Mouse (Mus musculus) kidney, adult 2 months (tissue): Measurements from ENCODE around the gene Gnaq.

ENCODE experiments used
- CTCF ChIP-seq: fragments of 200-500 bp; conservative IDR thresholded peaks from 2 replicates; pipeline ENCODE4 v1.5.1; 2011; ENCODE audit warnings: low read depth, mild to moderate bottlenecking, control low read depth, low read length, moderate library complexity, mixed read lengths; ENCODE audit not compliant: insufficient read depth, insufficient read length
- POLR2A ChIP-seq: fragments of 200-500 bp; IDR thresholded peaks from one replicate; pipeline ENCODE4 v1.6.1; 2011; ENCODE audit warnings: low read depth, low read length, control low read depth

DNA sequence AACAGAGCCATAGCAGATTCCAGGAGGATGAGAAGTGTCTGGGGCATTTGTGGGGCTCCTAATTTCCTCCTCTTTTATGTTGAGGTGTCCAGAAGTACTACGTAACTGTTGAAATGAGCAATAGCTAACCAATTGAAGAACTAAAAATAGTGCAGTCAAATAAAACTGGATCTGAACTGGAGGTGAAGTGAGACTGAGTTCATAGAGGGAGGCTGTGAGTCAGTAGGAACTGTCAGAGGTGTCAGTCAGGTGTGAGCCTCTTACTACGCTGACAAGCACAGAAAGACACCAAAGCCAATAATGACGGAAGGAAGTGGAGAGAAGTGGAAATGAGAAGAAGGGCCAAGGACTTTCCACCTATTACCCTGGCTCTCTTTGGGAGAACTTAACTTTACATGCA lies 48.6 kb downstream of the Gnaq start:
- TF ChIP-seq CTCF (no peak), POLR2A (no peak)
